Mouse (Mus musculus): ENCODE data around the gene Ppm1g.

The Ppm1g gene

DNA sequence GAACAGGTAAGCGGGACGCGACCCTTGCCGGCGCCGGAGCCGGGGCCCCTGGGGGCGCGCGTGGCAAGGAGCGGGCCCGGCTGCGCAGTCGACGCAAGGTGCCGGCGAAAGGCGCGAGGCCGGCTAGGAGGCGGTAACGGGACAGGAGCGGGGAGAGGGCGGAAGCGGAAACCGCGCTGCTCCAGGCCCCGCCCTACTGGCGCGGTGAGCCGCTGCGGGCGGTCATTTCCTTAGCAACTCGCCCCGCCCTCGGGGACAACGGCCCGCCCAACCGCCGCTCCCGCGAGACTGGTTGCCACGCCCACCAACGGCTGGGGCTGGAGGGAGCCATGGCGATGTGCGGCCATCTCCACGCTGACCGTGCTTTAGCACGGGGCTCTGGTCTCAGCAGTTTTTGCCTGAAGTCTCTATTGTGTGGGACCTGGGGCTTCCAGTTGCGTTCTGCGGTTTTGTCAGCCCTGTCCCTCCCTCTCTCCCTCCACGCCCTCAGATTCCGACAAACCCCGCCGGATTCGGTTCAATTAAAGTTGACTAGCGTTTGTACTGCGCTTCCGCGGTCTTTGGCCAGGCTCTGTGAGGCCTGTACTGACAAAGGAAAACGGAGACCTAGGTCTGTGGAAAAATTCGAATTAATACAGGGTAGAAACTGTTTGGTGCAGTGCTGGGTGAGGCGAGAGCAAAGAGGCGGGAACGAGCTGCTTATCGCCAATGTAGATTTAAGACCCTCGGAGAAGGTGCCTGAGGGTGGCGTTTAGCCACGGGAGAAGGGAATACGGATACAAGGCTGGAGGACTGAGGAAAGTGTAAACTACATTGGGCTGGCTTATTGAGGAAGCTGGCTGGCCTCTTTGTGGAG is at the start of gene Ppm1g:
TSS of gene Ppm1g (minus strand) at position 240 of the 856 bp plus-strand sequence.
- peak; percentile 98 to 99 for DNase-seq

GRCm38 (mm10) chr5:31267686-31268085 is 47.2 kb upstream of the Ppm1g start:
- no peak for DNase-seq

- no peak for DNase-seq
Measured at GRCm38 (mm10) chr5:31266101-31266500, 45.6 kb upstream of the Ppm1g start.

- no peak for DNase-seq
Measured at GRCm38 (mm10) chr5:31257616-31258015, 37.1 kb upstream of the Ppm1g start.

- DNase-seq: no peak
Measured at GRCm38 (mm10) chr5:31255971-31256370, 35.5 kb upstream of the Ppm1g start.

GRCm38 (mm10) chr5:31255381-31255780 is 34.9 kb upstream of the Ppm1g start:
- no peak for DNase-seq

GRCm38 (mm10) chr5:31254901-31255300 is 34.4 kb upstream of the Ppm1g start:
- no peak for DNase-seq

GRCm38 (mm10) chr5:31254452-31254851 is 34.0 kb upstream of the Ppm1g start:
- peak; percentile 71 to 77 for DNase-seq

DNA sequence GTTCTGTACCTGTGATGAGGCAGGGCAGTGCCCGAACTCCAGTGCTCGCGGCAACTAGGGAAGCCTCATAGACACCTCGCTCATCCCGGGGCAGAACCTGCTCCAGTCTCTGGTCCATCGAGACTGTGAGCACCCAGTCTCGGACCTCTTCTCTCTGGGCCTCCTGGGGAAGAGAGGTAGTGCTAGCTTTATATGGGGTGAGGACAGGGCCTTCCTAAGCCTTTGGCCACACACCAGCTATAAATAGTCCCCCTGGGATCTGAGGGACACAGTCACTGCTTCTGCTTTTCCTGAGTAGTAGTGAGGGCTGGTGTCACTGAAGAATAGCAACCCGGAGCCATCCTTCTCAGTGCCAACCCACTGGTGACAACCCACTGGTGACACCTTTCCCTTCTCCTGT is 33.3 kb upstream of the Ppm1g start:
- no peak for DNase-seq

DNA sequence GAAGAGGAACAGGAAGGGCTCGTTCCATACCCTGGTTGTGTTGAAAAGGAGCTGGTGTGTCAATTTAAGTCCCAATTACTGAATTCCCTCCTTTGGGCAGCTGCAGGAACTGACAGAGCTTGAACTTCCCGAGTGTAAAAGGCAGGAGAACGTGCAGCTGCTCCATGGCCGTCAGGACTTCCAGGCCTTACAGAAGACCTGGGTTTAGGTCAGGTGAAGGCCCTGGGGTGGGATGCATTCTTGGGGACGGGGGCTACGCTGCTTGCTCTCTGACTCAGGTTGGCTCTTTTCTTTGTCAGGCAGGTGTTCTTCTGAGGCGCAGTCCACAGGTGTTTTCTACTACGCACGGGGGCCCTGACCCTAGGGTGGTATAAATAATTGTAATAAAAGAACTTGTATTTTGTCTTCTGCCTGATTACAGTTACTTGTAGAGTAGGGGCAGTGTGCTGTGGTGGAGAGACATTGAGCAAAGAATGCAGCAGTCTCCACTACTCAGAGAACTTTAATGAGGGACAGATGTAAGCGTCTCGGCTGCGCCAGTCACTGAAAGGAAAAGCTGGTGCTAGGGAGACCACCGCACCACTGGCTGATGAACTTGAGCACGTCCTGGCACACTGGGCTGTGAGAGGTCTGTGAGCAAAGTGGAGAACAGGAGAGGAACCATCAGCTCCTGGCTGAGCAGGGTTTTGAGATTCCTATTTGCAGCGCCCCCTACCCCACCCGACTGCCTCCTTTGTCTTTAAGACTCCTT is 32.5 kb upstream of the Ppm1g start:
- no peak for DNase-seq

DNA sequence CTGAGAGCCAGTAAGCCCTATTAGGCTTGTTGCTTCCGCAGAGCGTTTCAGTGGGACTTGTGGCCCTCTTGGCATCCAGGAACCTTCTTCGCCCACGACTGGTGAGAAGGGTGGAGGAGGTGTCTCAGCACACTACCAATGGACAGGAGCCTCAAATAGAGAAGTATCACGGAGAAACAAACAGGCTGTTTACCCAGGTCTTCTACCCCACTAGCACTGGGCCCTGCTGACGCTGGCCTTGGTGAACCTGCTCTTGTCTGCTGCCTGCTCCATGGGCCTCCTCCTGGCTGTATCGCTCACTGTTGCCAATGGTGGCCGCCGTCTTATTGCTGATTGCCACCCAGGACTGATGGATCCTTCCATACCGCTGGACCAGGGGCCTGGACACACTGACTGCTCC is 31.7 kb upstream of the Ppm1g start:
- DNase-seq: no peak

GRCm38 (mm10) chr5:31251541-31252101 is 31.1 kb upstream of the Ppm1g start, which contains the start of gene Krtcap3:
TSS of gene Krtcap3 (plus strand) at chr5:31251691.
- DNase-seq: peak; percentile 74 to 86

DNA sequence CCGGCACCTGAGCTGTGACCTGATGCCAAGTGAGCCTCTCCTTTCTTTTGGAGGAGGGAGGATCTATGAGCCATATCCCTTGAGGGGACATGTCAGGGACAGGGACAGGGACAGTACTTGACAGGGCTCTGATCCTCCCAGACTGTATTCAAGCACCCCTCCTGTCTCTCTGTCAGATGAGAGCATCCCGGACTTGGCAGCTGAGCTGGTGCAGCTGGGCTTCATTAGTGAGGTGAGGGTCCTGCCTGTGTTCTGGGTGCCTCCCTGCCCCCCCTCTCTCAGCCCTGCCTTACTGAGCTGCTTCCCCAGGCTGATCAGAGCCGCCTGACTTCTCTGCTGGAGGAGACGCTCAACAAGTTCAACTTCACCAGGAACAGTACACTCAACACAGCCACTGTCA is 30.2 kb upstream of the Ppm1g start:
- no peak for DNase-seq

DNA sequence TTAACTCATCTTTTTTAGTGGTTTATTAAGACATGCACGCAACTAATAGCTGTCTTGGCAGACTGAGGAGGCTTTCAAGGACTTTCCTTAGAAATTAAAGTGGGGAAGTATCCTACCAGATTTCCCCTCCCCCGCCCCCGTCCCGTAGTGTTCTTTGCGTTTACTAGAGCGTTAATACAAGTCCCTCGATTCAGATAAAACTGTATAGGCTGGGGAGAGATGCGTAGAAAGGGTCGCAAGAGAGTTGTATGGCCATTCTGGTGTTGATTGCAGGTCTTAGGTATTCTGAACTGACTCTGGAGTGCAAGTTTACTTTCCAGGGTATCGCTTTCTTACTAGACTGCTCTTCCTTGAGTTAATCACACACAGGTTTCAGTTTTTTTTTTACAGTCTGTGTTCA is 21.7 kb upstream of the Ppm1g start:
- no peak for DNase-seq

- no peak for DNase-seq
Measured at GRCm38 (mm10) chr5:31241522-31242034, 21.1 kb upstream of the Ppm1g start.

GRCm38 (mm10) chr5:31240637-31241521 is 20.4 kb upstream of the Ppm1g start, which contains the start of the genes Nrbp1 and Gm9970:
TSS of gene Nrbp1 (plus strand) at chr5:31240864.
TSS of gene Gm9970 (minus strand) at chr5:31241232.
- DNase-seq: peak; percentile 97 to 99

DNA sequence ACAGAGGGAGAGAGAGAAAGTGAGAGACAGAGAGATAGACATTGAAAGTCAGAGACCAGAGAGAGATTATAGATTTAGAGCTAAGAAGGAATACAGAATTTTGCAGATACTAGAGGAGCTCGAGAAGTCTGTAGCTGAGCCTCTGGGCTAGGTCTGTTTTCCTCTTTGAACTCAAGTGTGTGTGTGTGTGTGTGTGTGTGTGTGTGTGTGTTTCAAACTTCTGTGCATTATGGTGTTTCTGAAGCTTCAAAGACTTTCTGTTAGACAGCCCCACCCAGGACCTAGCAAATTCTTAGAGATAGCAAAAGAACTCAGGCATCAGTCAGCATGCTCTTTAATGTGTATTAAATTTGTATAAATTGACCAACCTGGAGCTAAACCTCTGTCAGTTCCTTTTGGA is 6.2 kb upstream of the Ppm1g start:
- DNase-seq: no peak

GRCm38 (mm10) chr5:31222696-31223095 is 2.2 kb upstream of the Ppm1g start:
- DNase-seq: no peak

- DNase-seq: peak; percentile 57 to 67
Measured at GRCm38 (mm10) chr5:31221304-31221945, 938 bp upstream of the Ppm1g start.

DNA sequence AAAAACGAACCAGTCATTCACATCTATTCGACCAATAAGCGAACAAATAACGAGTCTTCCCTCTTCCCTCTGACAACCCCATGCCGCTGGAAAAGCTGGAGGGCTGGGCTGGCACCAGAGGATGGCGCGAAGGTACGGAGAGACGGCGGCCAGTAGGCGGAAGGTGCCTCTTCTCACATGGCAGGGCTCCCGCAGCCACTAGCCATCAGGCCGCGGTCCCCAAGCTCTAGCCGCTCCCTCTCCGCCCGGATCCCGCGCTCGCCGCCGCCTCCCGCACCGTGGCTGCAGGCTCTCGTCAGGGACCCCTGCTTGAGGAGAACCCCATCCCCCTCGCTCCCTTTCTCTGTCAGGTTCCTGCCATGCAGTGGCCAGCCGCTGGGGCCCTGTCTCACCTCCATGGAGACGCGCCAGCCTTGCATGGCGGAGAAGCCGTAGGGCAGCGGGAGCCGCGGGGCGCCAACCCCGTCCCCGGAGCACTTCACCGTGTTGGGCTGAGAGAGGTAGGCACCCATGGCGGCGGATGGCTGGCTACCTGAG is 508 bp downstream of the Ppm1g start:
- peak in 1 of 2 experiments; percentile 70 for DNase-seq

GRCm38 (mm10) chr5:31219474-31219873 is 1.0 kb downstream of the Ppm1g start:
- no peak for DNase-seq
